Mouse (Mus musculus): ENCODE results near the gene Bahcc1. TPM values are rescaled to one million over a fixed set of nuclear protein-coding genes. Genes with fewer than 3 reads are reported as not detected.

The Bahcc1 gene
- total RNA-seq, 1 experiment from 2014 or later, result 0.76 TPM

DNA sequence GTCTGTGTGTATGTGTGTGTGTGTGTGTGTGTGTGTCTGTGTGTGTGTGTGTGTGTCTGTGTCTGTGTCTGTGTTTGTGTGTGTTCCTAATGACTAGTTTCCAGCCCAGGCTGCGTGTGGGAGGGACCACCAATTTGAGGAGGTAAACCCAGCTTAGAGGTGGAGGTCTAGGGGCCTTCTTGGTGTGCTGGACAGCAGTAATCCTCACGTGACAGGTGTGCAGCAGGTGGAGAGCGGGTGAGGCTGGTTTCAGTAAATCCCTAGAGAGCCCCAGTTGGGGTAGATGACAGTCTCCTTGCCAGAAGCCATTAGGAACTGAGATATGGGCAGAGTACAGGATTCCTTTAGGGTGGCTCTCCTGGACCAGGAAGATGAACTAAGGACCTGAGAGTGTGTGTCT is 36.3 kb downstream of the Bahcc1 start:
- ATAC-seq (replicated peaks; ENCODE audit: insufficient number of reproducible peaks, low FRiP score, low TSS enrichment, poor library complexity, severe bottlenecking), result no peak

DNA sequence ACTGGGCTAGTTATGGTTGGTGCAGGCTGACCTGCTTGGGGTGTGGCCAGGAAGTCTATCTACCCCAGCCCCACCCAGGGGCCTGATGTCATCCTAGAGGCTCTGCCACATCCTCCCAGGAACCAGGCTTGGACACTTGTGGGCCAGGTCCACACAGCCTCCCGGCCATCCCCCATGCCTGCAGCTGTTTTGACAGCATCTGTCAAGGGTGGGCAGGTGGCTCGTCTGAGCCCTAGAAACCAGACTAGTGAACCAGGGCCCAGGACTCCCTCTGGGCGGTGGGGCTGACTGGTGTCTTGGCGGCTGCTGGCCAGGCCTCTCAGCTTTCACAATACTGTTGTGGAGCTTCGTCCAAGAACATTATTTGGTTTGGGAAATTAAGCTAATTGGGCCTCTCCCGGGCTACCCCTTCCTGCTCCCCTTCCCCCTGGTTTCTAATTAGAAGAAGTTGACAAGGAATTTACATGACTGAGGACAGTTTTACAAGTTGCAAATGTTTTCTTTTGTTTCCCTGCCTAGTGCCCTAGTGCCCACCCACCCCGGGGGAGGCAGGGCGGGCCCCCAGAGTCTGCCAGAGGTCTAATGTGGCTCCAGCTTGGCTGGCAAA is 36.9 kb downstream of the Bahcc1 start:
- ATAC-seq (replicated peaks; ENCODE audit: insufficient number of reproducible peaks, low FRiP score, low TSS enrichment, poor library complexity, severe bottlenecking), result no peak

DNA sequence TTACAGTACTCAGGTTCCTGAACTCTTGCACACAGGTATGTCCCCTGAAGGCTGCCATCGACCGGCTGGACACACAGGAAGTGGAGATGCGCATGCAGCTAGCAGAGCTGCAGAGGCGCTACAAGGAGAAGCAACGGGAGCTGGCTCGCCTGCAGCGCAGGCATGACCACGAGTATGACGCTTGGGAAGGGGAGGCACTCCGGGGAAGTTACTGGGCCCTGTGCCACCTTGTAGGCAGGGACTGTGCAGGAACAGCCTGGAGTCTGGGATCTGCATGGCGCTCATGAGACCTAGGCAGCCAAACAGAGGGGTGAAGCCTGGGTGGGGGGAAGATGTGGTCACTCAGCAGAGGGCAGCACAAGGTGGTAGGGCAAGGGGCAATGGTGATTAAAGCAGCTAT is 46.6 kb downstream of the Bahcc1 start:
- ATAC-seq (replicated peaks; ENCODE audit: insufficient number of reproducible peaks, low FRiP score, low TSS enrichment, poor library complexity, severe bottlenecking), result no peak

DNA sequence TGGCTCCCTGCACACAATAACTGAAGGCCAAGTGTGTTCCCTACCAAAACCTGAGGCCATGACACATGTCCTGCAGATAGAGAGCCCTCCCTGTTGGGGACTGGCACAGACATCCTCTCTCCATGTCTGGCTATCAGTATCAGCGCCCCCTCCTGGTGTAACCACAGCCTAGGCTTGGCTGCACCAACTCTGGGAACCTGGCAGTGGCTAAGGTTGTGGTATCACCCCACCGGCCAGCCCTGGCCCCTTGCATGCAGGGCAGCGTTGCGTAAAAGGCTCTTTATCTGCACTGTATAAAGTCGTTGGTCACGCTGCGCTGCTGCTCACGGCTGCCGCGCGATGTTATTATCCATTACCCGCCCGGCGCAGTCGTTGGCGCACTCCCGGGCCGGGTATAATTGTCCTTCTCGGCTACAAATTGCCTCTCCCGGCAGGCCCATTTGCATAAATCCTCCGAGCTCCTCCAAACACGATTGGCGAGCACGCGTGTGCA is 47.6 kb downstream of the Bahcc1 start:
- no peak for ATAC-seq (replicated peaks; ENCODE audit: insufficient number of reproducible peaks, low FRiP score, low TSS enrichment, poor library complexity, severe bottlenecking)

DNA sequence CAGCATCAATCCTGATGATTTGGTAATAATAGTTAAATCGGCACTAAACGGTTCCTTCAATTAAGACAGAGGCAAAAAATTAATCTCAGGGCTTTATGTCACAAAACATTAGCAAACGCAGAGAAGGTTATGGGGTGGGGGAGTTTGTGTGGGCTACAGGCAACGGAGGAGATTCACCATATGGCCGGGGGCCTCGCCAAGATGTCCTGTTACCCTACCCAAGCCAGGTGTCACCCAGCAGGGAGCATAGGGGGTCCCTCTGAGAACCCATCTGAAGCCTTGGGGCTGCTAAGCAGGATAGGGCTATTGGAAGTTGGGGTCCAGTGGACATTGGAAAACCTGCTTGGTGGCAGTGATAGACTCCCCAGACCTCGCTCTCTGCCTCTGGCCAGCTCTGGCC is 48.0 kb downstream of the Bahcc1 start:
- ATAC-seq (replicated peaks; ENCODE audit: insufficient number of reproducible peaks, low FRiP score, low TSS enrichment, poor library complexity, severe bottlenecking), result no peak

DNA sequence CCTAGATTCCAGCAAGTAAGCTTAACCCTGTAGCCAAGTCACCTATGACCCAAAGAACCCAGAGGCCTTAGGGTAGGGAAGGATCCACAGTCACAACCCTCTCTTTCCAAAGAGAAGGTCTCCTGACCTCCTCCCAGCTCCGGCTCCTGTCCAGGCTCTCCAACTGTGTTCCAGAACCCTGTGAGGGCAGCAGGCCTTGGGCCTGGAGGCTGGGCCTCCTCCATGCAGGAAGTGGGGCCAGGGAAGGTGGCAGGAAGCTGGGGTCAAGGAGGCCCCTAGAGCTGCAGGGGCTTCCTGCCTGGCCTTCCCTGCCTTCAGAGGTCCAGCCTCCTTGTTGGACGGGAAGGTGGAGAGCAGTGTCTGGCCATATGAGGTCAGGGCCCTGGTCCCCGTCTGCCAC is 48.5 kb downstream of the Bahcc1 start:
- ATAC-seq (replicated peaks; ENCODE audit: insufficient number of reproducible peaks, low FRiP score, low TSS enrichment, poor library complexity, severe bottlenecking), result no peak

DNA sequence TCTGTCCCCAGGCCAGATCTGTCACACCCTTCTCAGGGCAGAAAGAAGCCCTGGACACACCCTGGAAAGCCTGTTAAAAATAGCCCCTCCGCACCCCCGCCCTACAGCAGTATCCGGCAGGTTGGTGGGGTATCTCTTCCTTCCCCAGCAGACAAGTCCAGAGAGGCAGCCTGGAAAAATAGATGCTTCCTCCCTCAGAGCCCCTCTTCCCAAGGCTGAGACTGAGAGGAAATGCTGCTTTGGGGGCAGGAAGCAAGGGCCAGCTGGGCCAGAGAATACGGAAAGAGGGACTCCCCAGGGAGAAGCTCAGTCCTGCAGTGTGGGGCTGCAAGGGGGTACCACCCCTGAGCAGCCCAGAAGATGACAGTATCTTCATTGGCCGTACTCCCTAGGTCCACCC is 50.8 kb downstream of the Bahcc1 start:
- ATAC-seq (replicated peaks; ENCODE audit: insufficient number of reproducible peaks, low FRiP score, low TSS enrichment, poor library complexity, severe bottlenecking), result no peak

DNA sequence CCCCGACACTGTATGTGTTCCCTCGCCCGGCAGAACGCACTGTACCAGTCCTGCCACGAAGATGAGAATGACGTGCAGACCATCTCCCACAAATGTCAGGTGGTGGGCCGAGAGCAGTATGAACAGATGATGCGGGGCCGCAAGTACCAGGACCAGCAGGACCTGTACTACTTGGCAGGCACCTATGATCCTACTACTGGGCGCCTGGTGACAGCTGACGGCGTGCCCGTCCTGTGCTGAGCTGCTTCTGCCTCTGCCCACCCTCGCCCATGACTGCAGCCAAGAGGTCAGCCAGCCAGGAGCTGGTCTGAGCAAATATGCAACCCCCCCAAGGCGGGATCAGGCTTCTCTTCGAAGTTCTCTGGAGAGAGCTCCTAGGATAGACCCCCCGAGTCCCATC is 56.9 kb downstream of the Bahcc1 start:
- ATAC-seq (replicated peaks; ENCODE audit: insufficient number of reproducible peaks, low FRiP score, low TSS enrichment, poor library complexity, severe bottlenecking), result no peak

DNA sequence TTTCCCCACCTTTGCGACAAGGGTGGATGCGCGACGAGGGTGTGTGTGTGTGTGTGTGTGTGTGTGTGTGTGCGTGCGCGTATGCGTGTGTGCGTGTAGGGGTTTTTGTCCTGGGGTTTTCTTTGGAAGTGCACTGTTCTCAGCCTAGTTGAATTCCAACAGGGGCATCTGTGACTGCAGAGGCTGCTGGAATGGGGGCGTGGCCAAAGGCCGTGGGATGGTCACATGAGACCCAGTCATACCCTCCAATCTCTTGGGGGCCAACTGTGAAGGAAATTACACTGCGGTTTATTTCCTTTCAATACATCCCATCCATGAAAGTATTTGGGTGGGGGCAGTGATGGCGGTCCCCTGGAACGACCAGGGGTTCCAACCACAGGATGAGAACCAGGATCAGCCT is 57.5 kb downstream of the Bahcc1 start:
- no peak for ATAC-seq (replicated peaks; ENCODE audit: insufficient number of reproducible peaks, low FRiP score, low TSS enrichment, poor library complexity, severe bottlenecking)

DNA sequence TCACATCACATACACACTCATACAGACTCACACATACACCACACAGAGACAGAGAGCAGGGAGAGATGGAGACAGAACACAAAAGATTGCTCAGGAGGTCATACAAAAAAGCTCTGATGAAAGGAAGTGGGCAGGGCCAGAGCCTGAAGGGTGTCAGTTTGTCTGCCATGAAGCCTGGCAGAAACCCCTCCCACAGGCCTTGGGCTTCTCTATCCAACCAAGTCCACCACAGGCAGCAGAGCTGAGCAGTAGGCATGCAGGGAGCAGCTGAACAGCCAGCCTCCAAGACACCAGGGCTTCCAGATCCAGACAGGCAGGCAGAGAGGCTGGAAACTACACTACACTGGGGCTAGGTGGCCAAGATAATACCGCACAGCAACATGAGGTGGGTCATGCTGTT is 61.0 kb downstream of the Bahcc1 start:
- ATAC-seq (replicated peaks; ENCODE audit: insufficient number of reproducible peaks, low FRiP score, low TSS enrichment, poor library complexity, severe bottlenecking), result no peak

DNA sequence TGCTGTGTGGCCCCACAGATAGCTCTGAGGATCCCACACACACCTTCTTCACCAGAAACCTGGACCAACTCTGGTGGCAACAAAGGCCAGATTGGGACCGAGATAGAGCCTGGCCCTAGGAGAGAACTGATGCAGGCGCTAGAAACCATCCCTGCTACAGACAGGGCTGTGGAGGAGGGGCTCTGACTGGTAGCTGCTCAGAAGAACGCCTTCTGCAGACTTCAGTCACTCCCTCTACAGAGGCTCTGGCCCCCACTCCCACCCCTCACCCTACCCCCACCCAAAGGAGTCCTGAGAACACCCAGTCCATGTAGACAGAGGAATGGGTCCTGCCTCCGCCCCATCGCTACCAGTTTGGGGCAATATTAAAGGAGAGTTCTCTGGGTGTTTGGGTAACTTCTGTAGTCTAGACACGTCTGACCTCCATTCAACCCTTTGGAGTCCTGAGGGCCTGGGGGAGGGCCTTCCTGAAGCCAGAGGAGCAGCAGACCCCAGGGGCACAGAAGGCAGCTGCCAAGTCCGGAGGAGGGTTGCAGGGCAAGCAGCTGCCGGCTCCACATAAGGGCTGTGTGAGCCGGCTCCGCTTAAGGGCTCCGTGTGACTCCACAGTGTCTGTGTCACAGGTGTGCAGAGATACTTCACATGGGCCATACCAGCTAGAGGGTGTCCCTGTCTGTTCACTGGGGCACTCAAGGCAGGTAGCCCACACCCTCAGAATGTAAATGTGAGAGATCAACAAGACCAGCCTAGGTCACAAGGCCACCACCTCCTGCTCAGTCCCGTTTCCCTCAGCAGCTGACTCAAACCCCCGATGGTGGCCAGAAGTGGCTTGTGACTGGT is 63.8 kb downstream of the Bahcc1 start:
- no peak for ATAC-seq (replicated peaks; ENCODE audit: insufficient number of reproducible peaks, low FRiP score, low TSS enrichment, poor library complexity, severe bottlenecking)

DNA sequence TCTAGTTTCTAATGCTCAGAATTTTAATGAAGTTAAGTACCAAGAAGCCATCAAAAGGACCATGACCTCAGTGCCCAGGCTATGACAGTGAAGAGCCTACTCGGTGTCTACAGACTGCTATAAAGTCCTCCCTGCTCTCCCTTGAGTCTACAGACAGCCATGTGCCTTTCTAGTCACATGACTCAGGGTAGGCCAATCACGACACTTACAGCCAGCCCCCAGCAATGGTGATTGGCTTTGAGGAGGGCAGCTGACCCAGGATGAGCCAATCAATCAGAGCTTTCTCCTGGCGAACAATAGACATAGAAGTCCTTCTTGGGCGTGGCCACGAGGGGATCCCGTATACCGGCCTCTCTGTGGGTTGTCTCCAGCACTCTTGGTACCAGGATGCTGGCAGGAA is 65.0 kb downstream of the Bahcc1 start:
- ATAC-seq (replicated peaks; ENCODE audit: insufficient number of reproducible peaks, low FRiP score, low TSS enrichment, poor library complexity, severe bottlenecking), result no peak

DNA sequence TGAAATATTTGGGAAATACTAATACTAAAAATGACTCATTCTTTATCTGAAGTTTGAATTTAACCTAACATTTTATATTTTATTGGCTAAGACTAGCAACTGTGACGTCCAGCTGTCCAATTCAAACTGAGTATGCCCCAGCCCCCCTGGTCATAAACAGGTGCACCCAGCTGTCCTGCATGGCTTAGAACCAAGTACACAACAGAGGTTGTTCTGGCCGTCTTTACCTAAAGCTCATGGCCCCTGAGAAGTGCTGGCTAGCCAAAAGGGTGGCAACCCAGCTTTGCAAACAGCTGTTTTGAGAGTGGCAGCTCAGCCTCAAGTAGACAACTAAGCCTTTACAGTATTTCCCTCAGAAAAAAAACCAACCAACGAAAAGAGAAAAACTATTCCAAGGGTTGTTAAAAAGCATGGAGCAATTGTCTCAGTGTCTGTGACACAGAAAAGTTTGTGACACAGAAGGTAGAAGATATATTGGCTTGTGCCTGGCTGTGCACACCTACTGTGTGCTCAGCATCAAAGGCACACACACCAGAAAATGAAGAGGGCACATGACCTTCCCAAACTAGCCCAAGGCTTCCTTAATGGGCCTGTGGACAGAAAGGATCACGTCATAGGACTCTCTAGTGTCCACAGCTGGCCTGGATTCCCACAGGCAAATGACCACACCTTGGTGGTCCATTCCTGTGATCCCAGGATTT is 65.8 kb downstream of the Bahcc1 start:
- ATAC-seq (replicated peaks; ENCODE audit: insufficient number of reproducible peaks, low FRiP score, low TSS enrichment, poor library complexity, severe bottlenecking), result no peak

DNA sequence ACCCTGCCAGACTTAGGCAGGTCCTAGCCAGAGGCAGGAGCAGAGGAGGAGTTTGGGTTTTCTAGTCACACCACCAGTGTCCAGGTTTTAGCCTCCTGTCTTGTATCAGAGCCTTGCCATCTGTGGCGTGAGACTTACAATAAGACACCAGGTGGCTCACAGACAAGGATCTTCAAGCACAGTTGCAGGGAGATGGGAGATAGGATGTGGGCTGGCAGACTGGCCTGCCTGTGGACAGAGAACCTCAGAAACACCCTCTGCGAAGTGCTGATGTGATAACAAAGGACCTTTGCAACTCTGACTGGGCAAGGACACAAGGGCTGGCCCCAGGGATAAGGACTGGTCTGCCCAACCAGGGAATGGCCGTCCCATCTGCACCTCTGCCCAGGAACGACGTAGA is 66.7 kb downstream of the Bahcc1 start:
- ATAC-seq (replicated peaks; ENCODE audit: insufficient number of reproducible peaks, low FRiP score, low TSS enrichment, poor library complexity, severe bottlenecking), result 0 out of 2 replicates have a peak, but pooled peaks have one; percentile 6

DNA sequence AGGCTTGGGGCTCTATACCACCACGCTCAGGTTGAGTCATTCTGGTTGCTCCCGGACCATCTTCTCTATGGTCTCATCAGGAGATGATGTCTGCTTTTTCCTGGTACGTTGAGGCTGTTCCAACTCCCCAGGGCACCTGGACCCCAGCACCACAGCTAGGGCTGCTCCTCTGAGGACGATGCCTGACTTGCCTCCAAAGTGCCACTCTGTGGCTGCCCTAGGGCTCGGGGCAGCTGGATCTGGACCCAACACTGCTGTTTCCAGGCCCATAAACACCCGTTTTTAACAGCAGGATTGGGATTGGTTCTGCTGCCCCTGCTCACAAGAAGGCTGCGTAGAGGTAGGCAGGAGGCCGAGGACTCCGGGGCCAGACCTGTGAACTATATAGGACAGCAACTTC is 70.4 kb downstream of the Bahcc1 start:
- no peak for ATAC-seq (replicated peaks; ENCODE audit: insufficient number of reproducible peaks, low FRiP score, low TSS enrichment, poor library complexity, severe bottlenecking)

DNA sequence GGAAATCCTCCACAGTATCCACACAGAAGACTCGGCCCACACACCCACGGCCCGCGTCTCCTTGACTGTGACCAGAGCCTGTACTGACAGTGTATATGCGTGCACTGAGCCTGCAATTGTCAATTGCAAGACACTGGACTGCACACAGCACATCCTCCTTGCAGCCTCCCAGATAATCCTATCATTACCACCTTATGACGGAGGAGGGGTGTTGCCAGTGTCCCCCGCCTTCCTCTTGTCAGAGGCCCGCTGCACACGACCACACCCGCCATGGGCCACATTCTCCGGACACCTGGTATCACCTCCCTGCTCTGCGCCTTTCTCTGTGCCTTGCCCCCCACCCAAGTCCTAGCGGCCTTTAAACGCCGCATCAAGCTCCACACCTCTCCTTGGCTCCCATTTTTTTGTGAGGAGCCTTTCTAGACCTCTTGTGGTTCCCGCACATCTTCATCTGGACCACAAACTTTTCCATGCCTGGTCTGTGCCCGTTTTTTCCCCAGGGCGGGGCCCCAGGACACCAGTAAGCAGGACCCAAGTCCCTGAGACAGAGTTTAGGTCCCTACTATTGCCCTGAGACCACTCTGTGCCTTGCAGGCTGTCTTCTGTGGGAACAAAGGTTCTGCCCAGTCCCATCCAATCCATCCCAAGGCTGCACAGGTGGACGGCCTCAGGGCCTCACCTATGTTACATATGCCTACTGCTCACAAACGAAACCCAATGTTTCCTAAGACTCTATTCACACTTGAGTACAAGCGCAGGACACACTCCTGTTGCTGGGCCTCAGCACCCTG is 71.0 kb downstream of the Bahcc1 start:
- ATAC-seq (replicated peaks; ENCODE audit: insufficient number of reproducible peaks, low FRiP score, low TSS enrichment, poor library complexity, severe bottlenecking), result no peak

DNA sequence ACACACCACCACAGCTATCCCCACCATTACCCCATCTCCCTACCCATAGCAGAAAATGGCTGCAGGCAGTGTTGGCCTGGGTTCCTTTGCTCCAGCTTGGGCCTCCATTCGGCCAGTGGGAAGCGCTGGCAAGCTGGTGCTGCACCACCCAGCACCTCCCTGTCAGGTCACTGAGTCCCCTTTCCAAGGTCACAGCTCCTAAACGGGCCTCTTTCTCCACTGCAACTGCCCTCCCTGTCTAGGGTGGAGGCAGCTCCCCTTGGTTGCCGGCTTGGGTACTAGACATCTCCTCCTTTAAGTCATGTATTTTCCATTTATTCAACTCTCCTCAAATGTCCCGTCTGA is 71.6 kb downstream of the Bahcc1 start:
- ATAC-seq (replicated peaks; ENCODE audit: insufficient number of reproducible peaks, low FRiP score, low TSS enrichment, poor library complexity, severe bottlenecking), result no peak

DNA sequence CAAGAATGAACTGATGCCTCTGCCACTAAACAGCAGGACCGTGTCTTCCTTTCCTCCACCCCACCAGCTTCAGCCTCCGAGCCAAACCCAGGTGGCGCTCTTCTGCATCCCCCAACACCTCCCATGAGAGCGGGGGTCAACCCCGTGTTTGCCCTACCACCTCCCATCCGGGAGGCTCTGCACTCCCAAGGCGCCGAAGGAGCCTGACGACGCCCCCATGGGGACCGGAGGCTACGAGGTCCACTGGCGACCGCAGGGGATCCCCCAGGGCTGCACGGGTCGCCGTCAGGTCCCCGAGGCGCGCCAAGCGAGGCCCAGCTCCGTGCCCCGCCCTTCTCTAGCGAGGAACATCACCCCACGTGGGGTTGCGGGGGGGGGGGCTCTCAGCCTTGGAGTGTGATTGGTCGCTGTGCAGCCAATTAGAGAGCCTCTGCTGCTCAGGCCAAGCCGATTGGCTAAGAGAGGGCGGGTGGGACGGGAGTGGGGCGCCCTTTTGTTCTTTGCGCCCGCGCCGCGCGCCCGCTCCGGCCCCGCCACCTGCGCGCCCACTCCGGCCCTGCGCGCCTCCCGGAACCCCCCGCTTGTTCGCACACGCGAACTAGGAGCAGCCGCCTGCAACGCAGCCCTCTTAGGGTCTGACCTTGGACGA is 72.3 kb downstream of the Bahcc1 start:
- ATAC-seq (replicated peaks; ENCODE audit: insufficient number of reproducible peaks, low FRiP score, low TSS enrichment, poor library complexity, severe bottlenecking), result peak; percentile 83
